Mouse (Mus musculus) embryonic fibroblast, embryonic 13.5 days (primary cell): Measurements from ENCODE around the gene Sh3pxd2b.
A peak's percentile ranks its signal among the peaks of the same experiment; 100 is the strongest.

ENCODE experiments used
- CTCF ChIP-seq: IDR thresholded peaks from 2 replicates; pipeline ENCODE4 v1.5.1; 2011; ENCODE audit warnings: mild to moderate bottlenecking, control low read depth, low read length, moderate library complexity, borderline replicate concordance; ENCODE audit not compliant: insufficient read depth
- POLR2A ChIP-seq: IDR thresholded peaks from 2 replicates; pipeline ENCODE4 v1.6.1; 2011; ENCODE audit warnings: low read depth, mild to moderate bottlenecking, control low read depth, low read length, moderate library complexity

- peak; percentile 44; the same call in 1 of the 2 replicates for TF ChIP-seq CTCF
- TF ChIP-seq POLR2A, result no peak
Measured at GRCm38 (mm10) chr11:32450216-32450615, 102.6 kb downstream of the Sh3pxd2b start.
